9 mouse cellular contexts compared by ENCODE assay signal in the genomic region with DNA sequence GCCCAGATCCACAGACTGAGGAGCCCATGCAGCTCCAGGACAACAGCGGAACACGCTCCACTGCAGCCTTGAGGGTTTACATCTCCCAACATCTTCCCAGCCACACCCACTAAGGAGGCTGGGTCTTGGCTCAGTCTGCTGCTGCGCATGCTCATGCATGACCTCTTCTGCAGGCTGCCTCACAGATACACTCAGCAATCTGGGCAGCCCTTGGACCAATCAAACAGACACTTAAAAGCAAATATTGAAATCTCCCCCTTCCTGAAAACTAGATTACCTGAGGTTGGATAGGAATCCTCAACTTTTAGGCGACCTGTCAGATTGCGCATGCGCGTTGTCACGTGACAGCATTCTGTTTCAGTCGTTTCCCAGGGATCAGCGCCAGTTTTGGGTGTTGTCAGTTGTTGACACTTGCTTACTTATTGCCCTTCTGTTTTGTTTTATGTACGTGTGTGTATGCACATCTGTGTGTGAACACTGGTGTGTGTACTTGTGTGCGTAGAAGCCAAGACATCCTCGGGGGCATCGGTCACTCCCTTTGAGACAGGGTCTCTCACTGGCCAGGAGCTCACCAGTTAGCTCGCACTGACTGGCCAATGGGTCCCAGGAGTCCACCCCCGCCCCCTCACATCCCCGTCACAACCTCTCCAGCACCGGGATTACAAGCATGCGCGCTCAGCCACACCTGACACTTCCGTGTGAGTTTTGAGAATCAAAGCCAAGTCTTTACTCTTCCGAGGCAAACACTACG. TPM values are rescaled to one million over a fixed set of nuclear protein-coding genes. Genes with fewer than 3 reads are reported as not detected.
A peak's percentile ranks its signal among the peaks of the same experiment; 100 is the strongest.
DNase-seq lines count a peak whose midpoint lies in the region; ATAC-seq and TF ChIP-seq lines count a peak whose summit lies in the region.
"Had no signal": no experiment of that assay in that cellular context is flagged by ENCODE, and none has a peak within 500 bp of the region (broad histone marks: within the 10 kb centered on the region; RNA-seq: fewer than 3 reads in every experiment).

No protein-coding gene starts in this region.

- peak overlapping the region; percentile 39 for H3K4me2 ChIP-seq in forebrain, embryonic 11.5 days (ENCODE audit: low read depth, low read length, severe bottlenecking)
- peak overlapping the region; percentile 55 for H3K4me2 ChIP-seq in heart, embryonic 15.5 days
- H3K4me2 ChIP-seq in kidney, postnatal 0 days (ENCODE audit: low read length) = peak overlapping the region; percentile 46
- peak overlapping the region; percentile 42 for H3K4me2 ChIP-seq in midbrain, embryonic 15.5 days

- no peak overlapping the region for H3K9ac ChIP-seq in forebrain, embryonic 11.5 days (ENCODE audit: low read length)
- H3K9ac ChIP-seq in heart, embryonic 15.5 days = no peak overlapping the region
- no peak overlapping the region for H3K9ac ChIP-seq in kidney, postnatal 0 days (ENCODE audit: low read depth, low read length)
- no peak overlapping the region for H3K9ac ChIP-seq in midbrain, embryonic 15.5 days

- TF ChIP-seq CTCF in kidney, postnatal 0 days (IDR thresholded peaks at IDR 0.05; ENCODE audit: low read depth) = no peak

- peak overlapping the region; percentile 68 for H3K27ac ChIP-seq in brown adipose tissue, adult 24 weeks (replicated peaks; ENCODE audit: low read depth, low read length)
- no peak overlapping the region for H3K27ac ChIP-seq in forebrain, embryonic 11.5 days (ENCODE audit: low read depth, low read length)
- H3K27ac ChIP-seq in heart, embryonic 15.5 days = no peak overlapping the region; the same call in 1 of the 2 replicates
- H3K27ac ChIP-seq in kidney, postnatal 0 days = peak overlapping the region; percentile 40; the same call in 1 of the 2 replicates
- peak overlapping the region; percentile 71 for H3K27ac ChIP-seq in midbrain, embryonic 15.5 days

- peak overlapping the region; percentile 56 for H3K4me3 ChIP-seq in brown adipose tissue, adult 24 weeks (ENCODE audit: insufficient read depth, low read depth, low read length)
- H3K4me3 ChIP-seq in forebrain, embryonic 11.5 days (ENCODE audit: low read depth, low read length) = no peak overlapping the region
- peak overlapping the region; percentile 32 for H3K4me3 ChIP-seq in heart, embryonic 15.5 days
- H3K4me3 ChIP-seq in kidney, postnatal 0 days (replicated peaks; ENCODE audit: low read depth, low read length) = peak overlapping the region; percentile 9; the same call in 1 of the 2 replicates
- peak overlapping the region; percentile 26 for H3K4me3 ChIP-seq in midbrain, embryonic 15.5 days

- H3K27me3 ChIP-seq in forebrain, embryonic 11.5 days (ENCODE audit: control insufficient read depth, insufficient read depth, low read length) = no peaks in the 10 kb centered on the region
- no peaks in the 10 kb centered on the region for H3K27me3 ChIP-seq in heart, embryonic 15.5 days
- no peaks in the 10 kb centered on the region for H3K27me3 ChIP-seq in kidney, postnatal 0 days (ENCODE audit: insufficient read depth, low read length)
- H3K27me3 ChIP-seq in midbrain, embryonic 15.5 days (replicated peaks) = no peaks in the 10 kb centered on the region

- no peaks in the 10 kb centered on the region for H3K9me3 ChIP-seq in forebrain, embryonic 11.5 days (ENCODE audit: control insufficient read depth, low read length)
- H3K9me3 ChIP-seq in heart, embryonic 15.5 days (replicated peaks) = no peaks in the 10 kb centered on the region
- no peaks in the 10 kb centered on the region for H3K9me3 ChIP-seq in kidney, postnatal 0 days (replicated peaks; ENCODE audit: low read length)
- no peaks in the 10 kb centered on the region for H3K9me3 ChIP-seq in midbrain, embryonic 15.5 days

- peak; percentile 66 for ATAC-seq in forebrain, embryonic 11.5 days (replicated peaks; ENCODE audit: low FRiP score)
- ATAC-seq in heart, embryonic 15.5 days (replicated peaks; ENCODE audit: insufficient number of reproducible peaks, insufficient read depth, low FRiP score, low read depth) = 0 out of 2 replicates have a peak, but pooled peaks have one; percentile 28
- peak; percentile 54; the same call in 1 of the 2 replicates for ATAC-seq in kidney, postnatal 0 days (replicated peaks; ENCODE audit: low FRiP score, low read depth)
- ATAC-seq in midbrain, embryonic 15.5 days (replicated peaks) = peak; percentile 62
- ATAC-seq: Patski had no signal

- H3K4me1 ChIP-seq in brown adipose tissue, adult 24 weeks (ENCODE audit: control insufficient read depth, insufficient read depth, insufficient read length, low read length) = no peaks in the 10 kb centered on the region
- no peaks in the 10 kb centered on the region for H3K4me1 ChIP-seq in forebrain, embryonic 11.5 days (replicated peaks; ENCODE audit: control insufficient read depth, insufficient read depth, low read length)
- no peaks in the 10 kb centered on the region; the same call in 1 of the 2 replicates for H3K4me1 ChIP-seq in heart, embryonic 15.5 days (replicated peaks)
- H3K4me1 ChIP-seq in kidney, postnatal 0 days (replicated peaks; ENCODE audit: insufficient read depth, low read length) = peaks cover 18% of the 10 kb centered on the region
- no peaks in the 10 kb centered on the region for H3K4me1 ChIP-seq in midbrain, embryonic 15.5 days

- no peaks in the 10 kb centered on the region for H3K36me3 ChIP-seq in forebrain, embryonic 11.5 days (ENCODE audit: control insufficient read depth, insufficient read depth, low read length)
- H3K36me3 ChIP-seq in heart, embryonic 15.5 days = no peaks in the 10 kb centered on the region
- H3K36me3 ChIP-seq in kidney, postnatal 0 days (ENCODE audit: insufficient read depth, low read length) = no peaks in the 10 kb centered on the region
- no peaks in the 10 kb centered on the region for H3K36me3 ChIP-seq in midbrain, embryonic 15.5 days (replicated peaks)

- DNase-seq in CD4-positive helper T cell, adult 2 months (ENCODE audit: low read depth, low spot score) = peak; percentile 69
- DNase-seq in forebrain, embryonic 11.5 days (ENCODE audit: low spot score) = no peak
- DNase-seq in kidney, postnatal 0 days (ENCODE audit: low spot score) = peak; percentile 83
- DNase-seq in liver = peak; percentile 64
- peak; percentile 31 to 43 for DNase-seq in spleen, postnatal 36 days (ENCODE audit: low spot score in 2 of 2)

- 69% methylated on average over 23 of the region's 23 CpGs for WGBS in forebrain, embryonic 11.5 days
- WGBS in heart, embryonic 15.5 days = 53% methylated on average over 23 of the region's 23 CpGs
- 54% methylated on average over 23 of the region's 23 CpGs for WGBS in kidney, postnatal 0 days
- 66% methylated on average over 23 of the region's 23 CpGs for WGBS in midbrain, embryonic 15.5 days

RNA-seq across cellular contexts. Expression of gene Gaa, which starts 8.9 kb away (rescaled TPM):
- 28.3 and 31.9 TPM in 2 replicates for polyA plus RNA-seq in brown adipose tissue, adult 24 weeks (2012; ENCODE audit: insufficient read depth, insufficient read length, missing spikeins)
- 28.4 and 28.7 TPM in 2 replicates for polyA plus RNA-seq in forebrain, embryonic 11.5 days (2014; fragmentation: Nextera tagmentation; extraction: Ambion mirVana)
- 74.7 and 97.9 TPM in 2 replicates for polyA plus RNA-seq in heart, embryonic 15.5 days (2015; fragmentation: Nextera tagmentation; extraction: Ambion mirVana)
- polyA plus RNA-seq in kidney, postnatal 0 days (2015; fragmentation: Nextera tagmentation; extraction: Ambion mirVana) = 64.6 and 68.5 TPM in 2 replicates
- polyA plus RNA-seq in midbrain, embryonic 15.5 days (2015; fragmentation: Nextera tagmentation; extraction: Ambion mirVana) = 93.9 and 95.3 TPM in 2 replicates

RNA-seq across cellular contexts. Expression of gene Ccdc40, which starts 30.4 kb away (rescaled TPM):
- not detected in 2 replicates for polyA plus RNA-seq in brown adipose tissue, adult 24 weeks (2012; ENCODE audit: insufficient read depth, insufficient read length, missing spikeins)
- polyA plus RNA-seq in forebrain, embryonic 11.5 days (2014; fragmentation: Nextera tagmentation; extraction: Ambion mirVana) = 19.5 and 22.1 TPM in 2 replicates
- polyA plus RNA-seq in heart, embryonic 15.5 days (2015; fragmentation: Nextera tagmentation; extraction: Ambion mirVana) = 1.3 and 2.5 TPM in 2 replicates
- 3.3 and 4.0 TPM in 2 replicates for polyA plus RNA-seq in kidney, postnatal 0 days (2015; fragmentation: Nextera tagmentation; extraction: Ambion mirVana)
- polyA plus RNA-seq in midbrain, embryonic 15.5 days (2015; fragmentation: Nextera tagmentation; extraction: Ambion mirVana) = 19.3 and 21.5 TPM in 2 replicates

RNA-seq across cellular contexts. Expression of gene Tbc1d16, which starts 30.4 kb away (rescaled TPM):
- polyA plus RNA-seq in brown adipose tissue, adult 24 weeks (2012; ENCODE audit: insufficient read depth, insufficient read length, missing spikeins) = 3.3 and 4.4 TPM in 2 replicates
- polyA plus RNA-seq in forebrain, embryonic 11.5 days (2014; fragmentation: Nextera tagmentation; extraction: Ambion mirVana) = 20.4 and 20.8 TPM in 2 replicates
- polyA plus RNA-seq in heart, embryonic 15.5 days (2015; fragmentation: Nextera tagmentation; extraction: Ambion mirVana) = 16.1 and 19.7 TPM in 2 replicates
- polyA plus RNA-seq in kidney, postnatal 0 days (2015; fragmentation: Nextera tagmentation; extraction: Ambion mirVana) = 9.2 and 9.5 TPM in 2 replicates
- 66.8 and 67.2 TPM in 2 replicates for polyA plus RNA-seq in midbrain, embryonic 15.5 days (2015; fragmentation: Nextera tagmentation; extraction: Ambion mirVana)

RNA-seq across cellular contexts. Expression of gene Eif4a3, which starts 41.1 kb away (rescaled TPM):
- polyA plus RNA-seq in brown adipose tissue, adult 24 weeks (2012; ENCODE audit: insufficient read depth, insufficient read length, missing spikeins) = 54.8 and 76.2 TPM in 2 replicates
- polyA plus RNA-seq in forebrain, embryonic 11.5 days (2014; fragmentation: Nextera tagmentation; extraction: Ambion mirVana) = 409 and 463 TPM in 2 replicates
- 213 and 251 TPM in 2 replicates for polyA plus RNA-seq in heart, embryonic 15.5 days (2015; fragmentation: Nextera tagmentation; extraction: Ambion mirVana)
- 260 and 285 TPM in 2 replicates for polyA plus RNA-seq in kidney, postnatal 0 days (2015; fragmentation: Nextera tagmentation; extraction: Ambion mirVana)
- 261 and 266 TPM in 2 replicates for polyA plus RNA-seq in midbrain, embryonic 15.5 days (2015; fragmentation: Nextera tagmentation; extraction: Ambion mirVana)

RNA-seq across cellular contexts. Expression of gene Card14, which starts 48.8 kb away (rescaled TPM):
- polyA plus RNA-seq in brown adipose tissue, adult 24 weeks (2012; ENCODE audit: insufficient read depth, insufficient read length, missing spikeins) = not detected in 2 replicates
- 0.15 TPM in 1 of 2 replicates, not detected in the other for polyA plus RNA-seq in forebrain, embryonic 11.5 days (2014; fragmentation: Nextera tagmentation; extraction: Ambion mirVana)
- 0.28 and 0.38 TPM in 2 replicates for polyA plus RNA-seq in heart, embryonic 15.5 days (2015; fragmentation: Nextera tagmentation; extraction: Ambion mirVana)
- 0.99 and 1.2 TPM in 2 replicates for polyA plus RNA-seq in kidney, postnatal 0 days (2015; fragmentation: Nextera tagmentation; extraction: Ambion mirVana)
- 0.34 and 0.37 TPM in 2 replicates for polyA plus RNA-seq in midbrain, embryonic 15.5 days (2015; fragmentation: Nextera tagmentation; extraction: Ambion mirVana)

Comparison
In these comparisons a context has a peak if more than half of its experiments do, and no peak if none do; other contexts are left out.
1. H3K27ac ChIP-seq: peak in brown adipose tissue, adult 24 weeks (single experiment), kidney, postnatal 0 days (single experiment) and midbrain, embryonic 15.5 days (single experiment); none in forebrain, embryonic 11.5 days (single experiment) and heart, embryonic 15.5 days (single experiment).
2. Peak in every context shown above with its lines, with median percentiles within 50 percentile points of each other: ATAC-seq and H3K4me2 ChIP-seq.